Mouse (Mus musculus) ES-E14 (cell line): ENCODE measurements around the gene Olfr97. TPM values are rescaled to one million over a fixed set of nuclear protein-coding genes. Genes with fewer than 3 reads are reported as not detected.
A peak's percentile ranks its signal among the peaks of the same experiment; 100 is the strongest.

Experiments used
- DNase-seq: peaks from one replicate; pipeline ENCODE4 v3.0.0-alpha.2; 2013; ENCODE audit warnings: low read depth, low spot score
- H3K27ac ChIP-seq: 2 replicates; pipeline ENCODE4 v1.5.1; 2012; ENCODE audit warnings: low read depth, mild to moderate bottlenecking, low read length, moderate library complexity, mixed read lengths; ENCODE audit not compliant: poor library complexity, insufficient read depth, severe bottlenecking
- H3K36me3 ChIP-seq: 2 replicates; pipeline ENCODE4 v1.6.1; 2012; ENCODE audit warnings: mild to moderate bottlenecking, low read length, moderate library complexity, mixed read lengths; ENCODE audit not compliant: control insufficient read depth, poor library complexity, insufficient read depth, severe bottlenecking
- H3K4me1 ChIP-seq, 2 experiments: fragments of 150-350 bp in 1 of 2; sonication (generic) in 1 of 2; 2 replicates each; pipeline ENCODE4 v1.6.1; 2012; ENCODE audit warnings: low read length in 2 of 2, mild to moderate bottlenecking in 1 of 2, mixed read lengths in 1 of 2; ENCODE audit not compliant: control insufficient read depth in 2 of 2, insufficient read depth in 2 of 2, poor library complexity in 1 of 2
- H3K4me3 ChIP-seq, 2 experiments: fragments of 150-350 bp in 1 of 2; sonication (generic) in 1 of 2; 2 replicates each; pipeline ENCODE4 v1.5.1; 2012; ENCODE audit warnings: low read length in 2 of 2, low read depth in 1 of 2, mild to moderate bottlenecking in 1 of 2, mixed read lengths in 1 of 2; ENCODE audit not compliant: insufficient read depth in 1 of 2, poor library complexity in 1 of 2, severe bottlenecking in 1 of 2
- H3K9ac ChIP-seq: 2 replicates; pipeline ENCODE4 v1.6.1; 2012; ENCODE audit warnings: low read depth, mild to moderate bottlenecking, low read length, mixed read lengths; ENCODE audit not compliant: poor library complexity, insufficient read depth, severe bottlenecking
- H3K9me3 ChIP-seq: fragments of 150-350 bp; sonication (generic); 2 replicates; pipeline ENCODE4 v1.6.1; 2012; ENCODE audit warnings: low read depth, mild to moderate bottlenecking, low read length; ENCODE audit not compliant: control insufficient read depth, insufficient read depth
- CHD2 ChIP-seq: IDR thresholded peaks from 2 replicates; pipeline ENCODE4 v1.6.1; 2014; ENCODE audit warnings: mild to moderate bottlenecking, low read depth, low read length, inconsistent platforms
- HCFC1 ChIP-seq: IDR thresholded peaks from 2 replicates; pipeline ENCODE4 v1.6.1; 2012; ENCODE audit warnings: low read length, inconsistent platforms, borderline replicate concordance; ENCODE audit not compliant: insufficient read depth
- MAFK ChIP-seq: IDR thresholded peaks from 2 replicates; pipeline ENCODE4 v1.6.1; 2014; ENCODE audit warnings: mild to moderate bottlenecking, low read depth, low read length, inconsistent platforms; ENCODE audit not compliant: insufficient read depth
- ZC3H11A ChIP-seq: IDR thresholded peaks from 2 replicates; pipeline ENCODE4 v1.6.1; 2012; ENCODE audit warnings: low read depth, mild to moderate bottlenecking, inconsistent platforms, low read length, borderline replicate concordance
- ZNF384 ChIP-seq: IDR thresholded peaks from 2 replicates; pipeline ENCODE4 v1.6.1; 2012; ENCODE audit warnings: low read depth, low read length, inconsistent platforms
- in situ Hi-C, 2 experiments: fragments of 600-800 bp; cut with MboI; formaldehyde crosslinking; loops; one replicate each; pipeline ENCODE4 v1.15.1; 2025; ENCODE audit warnings: low sequenced_read_pairs in 2 of 2, inconsistent platforms in 1 of 2; ENCODE audit not compliant: unreplicated experiment in 2 of 2
- total RNA-seq: library from RNA; depleted of rRNA; stranded (reverse); fragments of 300-350 nt; gene quantifications from 2 replicates; pipeline ENCODE4 v1.2.3, GENCODE M21; 2012

Gene Olfr97
- total RNA-seq, 1 experiment: not detected

DNA sequence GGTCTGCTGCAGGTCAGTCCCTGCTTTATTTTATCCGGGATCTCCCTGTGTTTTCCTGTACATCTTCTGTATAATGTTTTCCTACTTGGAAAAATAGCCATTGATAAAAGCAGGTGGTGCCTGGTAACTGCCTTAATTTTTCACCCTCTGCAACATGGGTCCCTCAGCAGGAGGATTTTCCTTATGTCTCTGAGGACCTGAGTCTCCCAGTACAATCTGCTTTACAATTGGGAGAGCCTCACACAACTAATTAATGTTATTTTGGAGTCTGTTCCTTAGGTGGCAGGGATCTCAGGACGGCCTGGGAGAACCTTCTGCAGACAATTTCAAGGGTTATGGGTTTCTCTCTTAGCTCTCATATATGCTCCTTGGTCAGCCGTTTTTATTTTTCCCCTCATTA, 24.1 kb downstream of the Olfr97 start, which contains the start of gene Olfr95:
TSS of gene Olfr95 (minus strand) at position 101 of the 400 bp plus-strand sequence.
- H3K4me1 ChIP-seq: peaks cover 0 to 7% of the 10 kb centered on the region in 2 experiments; a peak in 1 of 4 replicates
- in situ Hi-C loops: no loop called here
- no peaks in the 10 kb centered on the region for H3K9me3 ChIP-seq
- H3K9ac ChIP-seq: no peak within 1 kb of the TSS
- no peak within 1 kb of the TSS for H3K27ac ChIP-seq
- TF ChIP-seq CHD2 (no peak), ZC3H11A (no peak), HCFC1 (no peak), MAFK (no peak), ZNF384 (no peak)
- no peak within 1 kb of the TSS for H3K4me3 ChIP-seq
- H3K36me3 ChIP-seq: no peaks in the 10 kb centered on the region
- DNase-seq: no peak

DNA sequence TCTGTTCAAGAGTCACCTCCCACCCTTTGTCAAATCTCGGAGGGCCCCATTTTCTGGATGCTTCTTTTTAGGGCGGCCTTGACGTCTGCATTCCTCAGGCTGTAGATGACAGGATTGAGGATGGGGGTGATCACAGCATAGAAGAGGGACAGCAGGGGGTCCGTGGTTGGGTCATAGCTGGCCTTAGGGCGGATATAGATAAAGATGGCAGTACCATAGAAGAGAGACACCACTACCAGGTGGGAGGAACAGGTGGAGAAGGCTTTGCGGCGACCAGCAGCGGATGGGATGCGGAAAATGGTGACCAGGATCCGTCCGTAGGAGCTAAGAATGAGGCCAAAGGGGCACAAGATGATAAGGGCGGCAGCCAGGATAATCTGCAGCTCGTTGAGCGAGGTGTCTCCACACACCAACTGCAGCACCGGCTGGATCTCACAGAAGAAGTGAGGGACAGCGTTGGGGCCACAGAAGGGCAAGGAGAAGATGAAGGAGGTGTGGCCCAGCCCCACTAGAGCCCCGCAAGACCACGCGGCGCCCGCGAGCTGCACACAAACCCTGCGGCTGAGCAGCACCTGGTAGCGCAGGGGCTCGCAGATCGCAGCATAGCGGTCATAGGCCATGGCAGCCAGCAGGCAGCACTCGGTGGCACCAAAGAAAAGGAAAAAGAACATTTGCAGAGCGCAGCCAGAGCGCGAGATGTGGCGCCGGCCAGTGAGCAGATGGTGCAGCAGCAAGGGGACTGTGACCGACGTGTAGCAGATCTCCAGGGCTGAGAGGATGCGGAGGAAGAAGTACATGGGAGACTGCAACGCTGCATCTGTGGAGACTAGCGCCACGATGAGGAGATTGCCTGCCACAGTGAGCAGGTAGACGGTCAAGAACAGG, 26.0 kb downstream of the Olfr97 start:
- no peak for DNase-seq
- Histone ChIP-seq H3K4me3 (peak overlapping the region; percentile 60 to 76), H3K27ac (no peak overlapping the region), H3K4me1 (peaks cover 0 to 7% of the 10 kb centered on the region in 2 experiments; a peak in 1 of 4 replicates), H3K9ac (peak overlapping the region; percentile 65), H3K9me3 (no peaks in the 10 kb centered on the region), H3K36me3 (no peaks in the 10 kb centered on the region)
- in situ Hi-C loops: no loop called here
- TF ChIP-seq ZNF384 (no peak), HCFC1 (no peak), MAFK (no peak), ZC3H11A (no peak), CHD2 (no peak)

DNA sequence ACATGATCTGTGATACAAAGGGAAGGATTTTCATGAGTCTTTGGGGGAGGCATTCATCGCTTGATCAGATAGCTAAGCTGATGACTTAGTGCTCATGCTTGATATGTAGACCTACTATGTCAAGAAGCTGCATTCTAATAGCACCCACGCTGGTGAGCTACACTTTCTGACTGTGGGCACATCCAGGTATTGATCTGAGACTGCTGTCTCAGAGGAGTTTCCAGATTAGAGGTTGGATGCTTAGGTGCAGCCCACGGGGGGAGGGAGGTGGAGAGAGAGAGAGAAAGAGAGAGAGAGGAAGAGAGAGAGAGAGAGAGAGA, 33.3 kb downstream of the Olfr97 start:
- H3K27ac ChIP-seq: no peak overlapping the region
- no peaks in the 10 kb centered on the region for H3K36me3 ChIP-seq
- H3K9me3 ChIP-seq: no peaks in the 10 kb centered on the region
- in situ Hi-C loops: loop anchor here (5.0 to 10.0 kb wide), 2 partner anchors 309 to 312 kb away; partner anchors contain the start of genes Trim40 (in 2 of the 2) and Trim31 (in 1 of the 2)
- no peak for DNase-seq
- TF ChIP-seq ZNF384 (no peak), CHD2 (no peak), HCFC1 (no peak), ZC3H11A (no peak), MAFK (no peak)
- H3K9ac ChIP-seq: no peak overlapping the region
- no peak overlapping the region for H3K4me3 ChIP-seq
- no peaks in the 10 kb centered on the region for H3K4me1 ChIP-seq

DNA sequence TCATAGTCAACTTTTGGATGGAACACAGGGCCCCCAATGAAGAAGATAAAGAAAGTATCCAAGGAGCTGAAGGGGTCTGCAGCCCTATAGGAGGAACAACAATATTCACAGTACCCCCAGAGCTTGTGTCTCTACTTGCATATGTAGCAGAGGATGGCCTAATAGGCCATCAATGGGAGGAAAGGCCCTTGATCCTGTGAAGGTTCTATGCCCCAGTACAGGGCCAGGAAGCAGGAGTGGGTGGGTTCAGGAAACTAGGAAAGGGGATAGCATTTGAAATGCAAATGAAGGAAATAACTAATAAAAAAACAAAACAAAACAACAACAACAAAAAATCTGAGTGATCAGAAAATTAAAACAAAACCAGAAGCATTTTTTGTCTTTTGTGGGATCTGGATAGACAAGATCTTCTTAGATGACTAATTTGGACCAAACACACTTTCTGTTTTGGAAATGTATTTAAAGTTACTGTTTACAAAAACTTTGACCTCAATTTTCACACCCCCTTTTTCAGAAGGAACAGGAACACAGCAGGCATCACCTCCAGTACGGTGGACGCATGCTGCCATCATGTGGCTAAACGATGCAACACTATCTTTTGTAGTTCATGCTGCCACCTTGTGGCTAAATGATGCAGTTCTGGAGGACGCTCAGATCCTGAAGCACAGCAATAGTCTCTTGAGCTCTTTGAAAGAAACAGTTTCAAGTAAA, 33.8 kb downstream of the Olfr97 start:
- DNase-seq: peak; percentile 77
- in situ Hi-C loops: loop anchor here (5.0 to 10.0 kb wide), 2 partner anchors 309 to 311 kb away; partner anchors contain the start of genes Trim40 (in 2 of the 2) and Trim31 (in 1 of the 2)
- no peak overlapping the region for H3K27ac ChIP-seq
- H3K9ac ChIP-seq: no peak overlapping the region
- H3K4me1 ChIP-seq: no peaks in the 10 kb centered on the region
- H3K9me3 ChIP-seq: no peaks in the 10 kb centered on the region
- no peaks in the 10 kb centered on the region for H3K36me3 ChIP-seq
- TF ChIP-seq ZC3H11A (peak; percentile 99), HCFC1 (no peak), ZNF384 (peak; percentile 56; the same call in 1 of the 2 replicates)
- H3K4me3 ChIP-seq: no peak overlapping the region
